Mouse (Mus musculus) 3134 (cell line): ENCODE data around the gene Ist1.

Experiments
- DNase-seq: peaks from one replicate; pipeline ENCODE4 v3.0.0-alpha.2; 2011; ENCODE audit warnings: low spot score; ENCODE audit not compliant: insufficient read length; ENCODE audit errors: extremely low read depth

The Ist1 gene

GRCm38 (mm10) chr8:109687248-109687647 lies 5.8 kb downstream of the Ist1 start:
- DNase-seq: no peak

GRCm38 (mm10) chr8:109682120-109682519 lies 10.9 kb downstream of the Ist1 start:
- DNase-seq: no peak

DNA sequence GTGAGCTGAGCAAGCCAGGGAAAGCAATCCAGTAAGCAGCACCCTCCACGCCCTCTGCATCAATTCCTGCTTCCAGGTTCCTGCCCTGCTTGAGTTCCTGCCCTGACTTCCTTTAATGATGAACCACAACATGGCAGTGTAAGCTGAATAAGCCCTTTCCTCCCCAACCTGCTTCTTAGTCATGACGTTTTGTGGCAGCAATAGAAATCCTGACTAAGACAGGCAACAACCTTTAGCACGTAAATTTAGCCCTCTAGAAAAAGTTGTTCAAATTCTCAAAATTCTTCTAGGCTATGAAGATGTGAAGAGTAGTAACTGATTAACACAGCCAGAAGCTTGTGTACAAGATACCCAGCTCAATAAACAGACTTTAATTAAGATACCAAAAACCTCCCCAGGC lies 11.5 kb downstream of the Ist1 start:
- DNase-seq: no peak

GRCm38 (mm10) chr8:109675896-109676643 lies 17.0 kb downstream of the Ist1 start:
- DNase-seq: no peak

DNA sequence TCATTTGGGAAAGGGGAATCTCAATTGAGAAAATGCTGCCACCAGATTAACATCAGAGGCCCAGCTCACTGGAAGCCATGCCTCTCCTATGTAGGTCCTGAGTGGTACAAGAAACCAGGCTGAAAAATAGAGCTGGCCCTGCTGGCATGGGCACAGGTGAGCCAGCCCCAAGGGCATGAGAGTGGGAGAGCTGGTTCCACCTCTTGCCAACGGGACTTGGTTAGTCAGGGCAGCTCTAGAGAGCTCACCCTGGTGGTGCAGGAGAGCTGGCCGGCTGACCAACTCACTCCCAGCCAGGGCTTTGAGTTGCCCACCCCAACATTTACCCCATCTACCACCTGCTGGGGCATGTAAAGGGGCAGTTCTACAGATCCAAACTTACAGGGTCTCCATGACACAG lies 19.5 kb downstream of the Ist1 start:
- DNase-seq: no peak

GRCm38 (mm10) chr8:109672656-109673055 lies 20.4 kb downstream of the Ist1 start:
- no peak for DNase-seq

DNA sequence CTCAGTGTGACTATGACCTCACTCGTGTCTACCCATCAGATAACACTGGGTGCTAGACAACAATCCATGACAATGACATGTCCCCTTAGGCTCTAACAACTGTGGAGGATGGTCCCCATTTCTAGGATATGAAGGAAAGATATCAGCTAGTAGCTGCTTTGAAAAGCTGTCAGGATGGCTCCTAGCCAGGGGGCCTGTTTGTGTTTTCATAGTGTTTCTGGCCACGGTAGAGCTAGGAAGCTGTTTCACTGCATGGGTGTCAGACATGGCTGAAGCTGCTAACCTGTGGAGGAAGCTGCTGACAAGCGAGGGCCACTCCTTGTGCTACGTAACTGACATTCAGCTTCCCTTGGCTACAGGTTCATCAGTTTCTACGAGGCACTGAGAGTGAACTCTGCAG lies 26.4 kb downstream of the Ist1 start:
- no peak for DNase-seq

GRCm38 (mm10) chr8:109662328-109662727 lies 30.7 kb downstream of the Ist1 start:
- no peak for DNase-seq

DNA sequence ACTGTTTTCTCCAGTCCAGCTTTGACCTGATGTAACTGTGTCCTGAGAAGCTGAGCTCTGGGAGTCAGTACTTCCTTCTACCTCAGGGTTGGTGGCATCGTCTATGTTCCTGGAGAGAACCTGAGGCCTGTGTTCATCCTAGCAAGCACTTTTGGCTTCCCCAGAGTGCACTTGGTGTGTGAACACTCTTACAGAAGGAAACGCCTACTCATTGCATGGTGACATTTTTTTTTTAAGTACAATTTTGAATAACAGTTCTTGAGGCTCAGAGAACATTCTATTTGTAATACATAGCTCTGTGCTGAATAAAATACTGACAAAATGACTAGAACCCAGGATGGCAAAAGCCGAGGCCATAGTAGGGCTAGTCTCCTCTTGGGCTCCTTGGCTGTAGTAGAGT lies 36.2 kb downstream of the Ist1 start:
- DNase-seq: no peak

- DNase-seq: no peak
Observed at GRCm38 (mm10) chr8:109650801-109651200, 42.3 kb downstream of the Ist1 start.

GRCm38 (mm10) chr8:109648469-109648868 lies 44.6 kb downstream of the Ist1 start:
- DNase-seq: no peak

DNA sequence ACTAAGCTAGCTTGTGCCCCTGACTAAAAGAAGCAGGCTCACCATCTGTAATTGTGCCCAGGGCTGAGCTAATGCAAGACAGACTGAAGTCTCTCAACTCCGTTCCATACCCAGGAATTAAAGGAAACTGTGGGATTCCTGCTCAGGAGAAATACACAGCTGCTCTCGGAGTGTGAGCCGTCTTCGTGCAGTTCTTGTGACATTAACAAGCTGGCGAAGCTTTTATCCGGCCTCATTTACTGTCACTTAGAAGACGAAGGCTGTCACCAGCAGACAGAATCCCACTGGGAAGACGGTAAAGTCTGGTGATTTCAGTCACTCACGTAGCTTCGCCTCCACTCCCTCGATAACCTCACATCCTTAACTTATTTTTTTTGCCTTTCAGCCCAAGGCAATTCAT lies 45.7 kb downstream of the Ist1 start:
- no peak for DNase-seq

DNA sequence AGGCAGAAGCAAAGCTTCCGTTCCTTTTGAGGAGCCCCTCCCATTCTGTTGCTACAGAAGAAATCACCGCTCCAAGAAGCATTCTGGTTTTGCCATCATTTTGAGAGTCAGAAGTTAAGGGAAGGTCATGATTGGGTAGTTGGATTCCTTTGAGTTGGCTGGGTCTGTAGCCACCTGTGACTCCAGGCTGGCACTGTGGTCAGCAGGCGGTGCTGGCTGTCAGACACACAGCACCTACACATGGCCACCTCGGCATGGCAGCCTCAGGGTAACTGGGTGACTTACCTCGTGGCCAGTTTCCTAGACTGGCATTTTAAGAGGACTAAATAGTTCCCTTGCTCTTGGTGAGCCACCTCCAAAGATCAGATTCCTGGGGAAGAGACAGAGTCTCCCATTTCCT lies 51.8 kb downstream of the Ist1 start:
- no peak for DNase-seq

DNA sequence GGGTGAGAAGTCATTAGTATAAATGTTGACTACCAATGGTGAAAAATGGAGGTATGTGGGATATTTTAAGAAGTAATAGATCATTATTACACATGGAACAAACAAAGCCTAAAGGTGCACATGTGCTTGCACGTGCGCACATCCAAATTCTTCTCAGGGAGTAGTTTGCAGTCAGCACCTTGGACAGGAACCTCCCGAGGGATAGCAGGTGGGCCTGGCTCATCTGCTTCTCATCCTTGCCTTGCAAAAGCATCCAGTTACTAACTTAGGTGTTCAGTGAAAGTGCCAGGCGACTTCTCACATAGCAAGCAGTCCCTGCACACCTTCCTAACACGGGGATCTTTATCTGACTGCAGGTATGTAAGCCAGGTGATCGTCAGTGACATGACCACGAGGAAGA lies 52.6 kb downstream of the Ist1 start:
- no peak for DNase-seq

- no peak for DNase-seq
Observed at GRCm38 (mm10) chr8:109638851-109639250, 54.2 kb downstream of the Ist1 start.

GRCm38 (mm10) chr8:109635146-109635545 lies 57.9 kb downstream of the Ist1 start:
- no peak for DNase-seq

DNA sequence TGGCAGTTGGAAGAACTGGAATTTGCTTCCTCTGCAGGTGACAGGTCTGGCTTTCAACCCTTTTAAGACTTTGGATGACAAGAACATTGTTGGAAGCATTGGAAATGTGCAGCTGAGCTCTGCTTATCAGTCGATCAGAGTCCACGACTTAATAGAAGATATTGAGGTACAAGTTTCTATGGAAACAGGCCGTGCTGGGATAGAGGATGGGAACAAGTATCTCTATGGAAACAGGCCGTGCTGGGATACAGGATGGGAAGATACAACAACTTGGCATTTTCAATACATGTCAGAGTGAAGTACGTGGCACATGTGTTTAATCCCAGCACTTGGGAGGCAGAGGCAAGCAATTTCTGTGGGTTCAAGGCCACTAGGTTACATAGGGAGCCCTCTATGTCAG lies 60.6 kb downstream of the Ist1 start:
- no peak for DNase-seq

- DNase-seq: no peak
Observed at GRCm38 (mm10) chr8:109628638-109629037, 64.4 kb downstream of the Ist1 start.
